Mouse (Mus musculus) neural tube, embryonic 13.5 days (tissue): ENCODE measurements around the gene Ghsr. TPM values are rescaled to one million over a fixed set of nuclear protein-coding genes. Genes with fewer than 3 reads are reported as not detected.

Experiments
- ATAC-seq: fragments of 200-750 bp; cut with Nextera tagmentation; 2 replicates; pipeline ENCODE4 v1.8.0; 2017; ENCODE audit warnings: low read depth, mild to moderate bottlenecking, moderate TSS enrichment, moderate library complexity
- H3K27ac ChIP-seq: fragments of 300-500 bp; sonication (generic); replicated peaks from 2 replicates; pipeline ENCODE4 v1.5.1; 2015; ENCODE audit warnings: moderate library complexity, mild to moderate bottlenecking, inconsistent platforms
- H3K27me3 ChIP-seq: fragments of 300-500 bp; sonication (generic); 2 replicates; pipeline ENCODE4 v1.6.1; 2015; ENCODE audit warnings: mild to moderate bottlenecking, inconsistent platforms
- H3K36me3 ChIP-seq: fragments of 300-500 bp; sonication (generic); 2 replicates; pipeline ENCODE4 v1.6.1; 2015; ENCODE audit warnings: mild to moderate bottlenecking, inconsistent platforms
- H3K4me1 ChIP-seq: fragments of 300-500 bp; sonication (generic); replicated peaks from 2 replicates; pipeline ENCODE4 v1.6.1; 2015; ENCODE audit warnings: inconsistent platforms
- H3K4me2 ChIP-seq: fragments of 300-500 bp; sonication (generic); 2 replicates; pipeline ENCODE4 v1.6.1; 2015; ENCODE audit warnings: inconsistent platforms, mild to moderate bottlenecking, moderate library complexity
- H3K4me3 ChIP-seq: fragments of 300-500 bp; sonication (generic); 2 replicates; pipeline ENCODE4 v1.5.1; 2015; ENCODE audit warnings: mild to moderate bottlenecking, inconsistent platforms
- H3K9ac ChIP-seq: fragments of 300-500 bp; sonication (generic); 2 replicates; pipeline ENCODE4 v1.6.1; 2015; ENCODE audit warnings: moderate library complexity, mild to moderate bottlenecking, inconsistent platforms
- H3K9me3 ChIP-seq: fragments of 300-500 bp; sonication (generic); 2 replicates; pipeline ENCODE4 v1.6.1; 2016; ENCODE audit warnings: inconsistent platforms
- WGBS: fragments of 180-500 bp; shearing (Covaris S2); methylation state at CpG from one replicate; pipeline ENCODE4 v1.1.7; 2015; 5-methylcytosine and 5-hydroxymethylcytosine counted together
- polyA plus RNA-seq: library from polyadenylated mRNA; unstranded; fragments of >200 nt; fragmentation: Nextera tagmentation; extraction: Ambion mirVana; gene quantifications from 2 replicates; pipeline ENCODE4 v1.2.1, GENCODE M21; 2015

Gene Ghsr
- polyA plus RNA-seq, 1 experiment from 2014 or later = 0.92 TPM

DNA sequence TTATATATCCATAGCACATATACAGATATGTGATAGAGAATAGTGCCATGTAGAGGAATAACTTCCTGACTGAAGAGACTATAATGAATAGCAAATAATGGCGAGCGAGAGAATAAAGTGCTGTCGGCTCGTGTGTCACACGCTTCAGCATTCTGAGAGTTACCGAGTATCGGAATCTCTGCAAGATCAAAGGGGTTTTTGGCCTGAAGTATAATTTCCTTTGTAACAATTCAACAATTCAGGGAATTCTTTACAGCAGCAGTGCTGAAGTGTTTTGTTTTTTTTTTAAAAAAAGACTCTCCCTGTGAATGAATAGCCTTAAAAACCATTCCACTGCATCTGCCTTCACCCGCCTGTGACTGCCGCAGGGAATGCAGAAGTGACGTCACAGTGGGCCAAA is 45.6 kb downstream of the Ghsr start:
- Histone ChIP-seq H3K36me3 (peaks cover 12% of the 10 kb centered on the region; the same call in 1 of the 2 replicates), H3K4me2 (no peak overlapping the region), H3K4me3 (no peak overlapping the region), H3K9ac (no peak overlapping the region), H3K27ac (no peak overlapping the region), H3K9me3 (no peaks in the 10 kb centered on the region), H3K4me1 (no peaks in the 10 kb centered on the region), H3K27me3 (no peaks in the 10 kb centered on the region)
- WGBS = 69% methylated on average over 10 of the region's 10 CpGs
- ATAC-seq = no peak

DNA sequence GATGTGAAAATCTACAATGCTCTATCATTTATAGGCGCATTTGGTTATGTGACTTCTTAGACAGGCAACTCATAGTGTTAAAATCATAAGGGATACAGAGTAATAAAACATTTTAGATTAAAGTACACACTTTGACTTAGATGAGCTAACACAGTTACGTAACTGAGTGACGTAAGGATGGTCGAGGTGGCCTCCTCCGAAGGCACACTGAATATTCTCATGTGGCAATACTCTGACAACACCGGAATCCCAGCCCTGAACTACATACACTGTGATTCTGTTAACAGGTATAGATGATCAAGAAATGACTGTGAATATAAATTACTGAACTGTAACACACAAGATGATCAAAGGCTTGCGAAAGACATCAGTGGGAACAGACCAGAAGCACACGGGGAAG is 47.5 kb downstream of the Ghsr start:
- Histone ChIP-seq H3K4me1 (no peaks in the 10 kb centered on the region), H3K27me3 (no peaks in the 10 kb centered on the region), H3K9ac (no peak overlapping the region), H3K4me3 (no peak overlapping the region), H3K36me3 (peaks cover 12% of the 10 kb centered on the region; the same call in 1 of the 2 replicates), H3K27ac (no peak overlapping the region), H3K4me2 (no peak overlapping the region), H3K9me3 (no peaks in the 10 kb centered on the region)
- ATAC-seq = no peak
- 97% methylated on average over 8 of the region's 8 CpGs for WGBS

DNA sequence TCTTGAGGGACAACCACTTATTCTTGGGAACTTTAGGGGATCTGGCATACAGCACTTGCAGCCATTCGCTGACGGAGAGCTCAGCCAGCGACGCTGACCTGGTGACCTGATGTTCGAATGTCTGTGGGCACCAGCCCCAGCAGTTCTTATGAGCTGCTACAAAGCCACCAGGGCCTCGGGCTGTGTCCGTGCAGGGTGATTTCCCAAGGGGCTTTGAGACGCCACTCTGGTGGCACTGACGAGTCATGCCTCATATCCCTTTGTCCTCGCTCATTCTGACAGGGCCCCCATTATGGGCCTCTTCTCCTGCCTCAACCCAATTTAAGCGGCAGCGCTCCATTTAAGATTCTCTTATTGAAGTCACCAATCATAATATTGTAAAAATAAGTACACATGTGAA is 50.8 kb downstream of the Ghsr start:
- no peak for ATAC-seq
- H3K4me2 ChIP-seq = no peak overlapping the region
- no peaks in the 10 kb centered on the region for H3K4me1 ChIP-seq
- H3K27me3 ChIP-seq = no peaks in the 10 kb centered on the region
- peaks cover 19% of the 10 kb centered on the region; the same call in 1 of the 2 replicates for H3K36me3 ChIP-seq
- no peaks in the 10 kb centered on the region for H3K9me3 ChIP-seq
- H3K27ac ChIP-seq = no peak overlapping the region
- no peak overlapping the region for H3K9ac ChIP-seq
- no peak overlapping the region for H3K4me3 ChIP-seq
- 62% methylated on average over 12 of the region's 12 CpGs for WGBS

DNA sequence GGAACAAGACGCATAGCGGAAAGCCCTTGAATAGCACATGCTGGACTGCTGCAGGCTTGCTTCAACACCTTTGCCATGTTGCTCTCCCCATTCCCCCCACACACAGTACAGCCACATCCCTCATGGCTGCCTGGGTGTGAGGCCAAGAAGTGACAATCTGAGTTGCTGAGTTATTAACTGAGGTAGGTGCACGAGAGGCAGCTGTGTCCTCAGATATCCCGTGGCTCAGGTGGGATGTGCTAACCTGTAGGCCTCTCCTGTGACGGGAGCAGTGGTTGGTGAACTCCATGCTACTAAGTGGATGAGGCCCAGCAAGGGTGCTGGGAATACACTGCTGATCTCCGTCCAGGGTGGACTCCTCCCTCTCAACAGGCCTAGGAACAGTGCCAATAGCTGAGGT is 51.4 kb downstream of the Ghsr start:
- 88% methylated on average over 6 of the region's 6 CpGs for WGBS
- H3K4me3 ChIP-seq = no peak overlapping the region
- H3K4me1 ChIP-seq = no peaks in the 10 kb centered on the region
- ATAC-seq = no peak
- no peak overlapping the region for H3K27ac ChIP-seq
- no peak overlapping the region for H3K9ac ChIP-seq
- H3K9me3 ChIP-seq = no peaks in the 10 kb centered on the region
- H3K27me3 ChIP-seq = no peaks in the 10 kb centered on the region
- no peak overlapping the region for H3K4me2 ChIP-seq
- H3K36me3 ChIP-seq = peaks cover 19% of the 10 kb centered on the region; the same call in 1 of the 2 replicates

GRCm38 (mm10) chr3:27424049-27424667 is 53.0 kb downstream of the Ghsr start:
- WGBS = 89% methylated on average over 11 of the region's 11 CpGs

DNA sequence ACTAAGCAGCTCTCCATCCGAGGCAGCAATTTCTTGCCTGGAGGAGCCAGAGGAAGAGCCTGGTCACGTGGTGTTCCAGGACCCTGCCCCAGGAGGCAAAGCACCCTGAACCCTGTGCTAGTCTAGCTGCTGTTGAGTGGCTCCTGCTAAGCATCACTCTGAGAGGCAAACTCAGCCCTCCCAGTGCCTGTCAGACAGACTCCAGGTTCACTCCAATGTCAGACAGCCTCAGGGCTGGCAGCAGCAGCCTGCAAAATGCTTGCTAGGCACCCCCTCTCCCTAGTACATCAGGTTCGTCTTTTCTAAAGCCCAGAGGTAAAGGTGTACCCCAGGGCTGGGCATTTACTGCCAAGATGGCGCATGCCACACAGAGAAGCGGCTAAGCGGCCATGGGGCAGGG is 56.3 kb downstream of the Ghsr start:
- H3K36me3 ChIP-seq = peaks cover 16% of the 10 kb centered on the region; the same call in 1 of the 2 replicates
- WGBS = 91% methylated on average over 6 of the region's 6 CpGs
- no peak overlapping the region for H3K9ac ChIP-seq
- no peaks in the 10 kb centered on the region for H3K27me3 ChIP-seq
- H3K4me3 ChIP-seq = no peak overlapping the region
- H3K9me3 ChIP-seq = no peaks in the 10 kb centered on the region
- H3K4me2 ChIP-seq = no peak overlapping the region
- H3K27ac ChIP-seq = no peak overlapping the region
- ATAC-seq = no peak
- H3K4me1 ChIP-seq = peaks cover 7% of the 10 kb centered on the region

More at GRCm38 (mm10) chr3:27424049-27424667, 53.0 kb downstream of the Ghsr start:
- no peak overlapping the region for H3K27ac ChIP-seq
- no peak for ATAC-seq
- no peak overlapping the region for H3K9ac ChIP-seq
- no peaks in the 10 kb centered on the region for H3K27me3 ChIP-seq
- H3K4me2 ChIP-seq = no peak overlapping the region
- no peaks in the 10 kb centered on the region for H3K4me1 ChIP-seq
- H3K36me3 ChIP-seq = peaks cover 20% of the 10 kb centered on the region; the same call in 1 of the 2 replicates
- H3K9me3 ChIP-seq = no peaks in the 10 kb centered on the region
- H3K4me3 ChIP-seq = no peak overlapping the region

Other genes starting within 250 kb of the Ghsr start
- 10.8 and 14.7 TPM in 2 replicates for gene Ect2, start 217.5 kb upstream of the Ghsr start, polyA plus RNA-seq
- 6.5 and 7.0 TPM in 2 replicates for gene Nceh1, start 188.4 kb upstream of the Ghsr start, polyA plus RNA-seq
- not detected in 2 replicates for gene Tnfsf10, start 54.3 kb upstream of the Ghsr start, polyA plus RNA-seq